Mouse (Mus musculus) ES-Bruce4 (cell line): ENCODE data around the gene Add3. TPM values are rescaled to one million over a fixed set of nuclear protein-coding genes. Genes with fewer than 3 reads are reported as not detected.

Experiments used
- H3K27ac ChIP-seq: 2 replicates; pipeline ENCODE4 v1.5.1; 2012; ENCODE audit warnings: low read length, inconsistent platforms; ENCODE audit not compliant: insufficient read depth
- H3K27me3 ChIP-seq: 2 replicates; pipeline ENCODE4 v1.6.1; 2012; ENCODE audit warnings: mild to moderate bottlenecking, low read length, inconsistent platforms; ENCODE audit not compliant: control insufficient read depth, poor library complexity, insufficient read depth, severe bottlenecking
- H3K36me3 ChIP-seq: 2 replicates; pipeline ENCODE4 v1.6.1; 2012; ENCODE audit warnings: inconsistent platforms, mild to moderate bottlenecking, low read length, moderate library complexity; ENCODE audit not compliant: control insufficient read depth, poor library complexity, insufficient read depth, severe bottlenecking
- H3K4me1 ChIP-seq: one replicate; pipeline ENCODE4 v1.8.1; 2011; ENCODE audit warnings: low read length; ENCODE audit not compliant: control insufficient read depth, insufficient read depth
- H3K4me3 ChIP-seq: 2 replicates; pipeline ENCODE4 v1.5.1; 2011; ENCODE audit warnings: low read depth, mild to moderate bottlenecking, low read length
- H3K9ac ChIP-seq: 2 replicates; pipeline ENCODE4 v1.6.1; 2012; ENCODE audit warnings: low read depth, mild to moderate bottlenecking, inconsistent platforms; ENCODE audit not compliant: poor library complexity, severe bottlenecking
- H3K9me3 ChIP-seq: replicated peaks from 2 replicates; pipeline ENCODE4 v1.6.1; 2012; ENCODE audit warnings: mild to moderate bottlenecking, low read length, inconsistent platforms; ENCODE audit not compliant: control insufficient read depth, poor library complexity, insufficient read depth, severe bottlenecking
- CTCF ChIP-seq: IDR thresholded peaks from one replicate; pipeline ENCODE4 v1.8.1; 2011; ENCODE audit warnings: low read depth, low read length
- EP300 ChIP-seq: IDR thresholded peaks from 2 replicates; pipeline ENCODE4 v1.6.1; 2011; ENCODE audit warnings: low read depth, low read length; ENCODE audit not compliant: insufficient read depth
- POLR2A ChIP-seq: IDR thresholded peaks from one replicate; pipeline ENCODE4 v1.8.1; 2011; ENCODE audit warnings: low read length; ENCODE audit not compliant: insufficient read depth
- polyA plus RNA-seq: library from polyadenylated mRNA; stranded (reverse); fragments of >200 nt; gene quantifications from 2 replicates; pipeline ENCODE4 v1.2.4, GENCODE M21; 2011; ENCODE audit warnings: low read depth; ENCODE audit not compliant: missing spikeins, insufficient read depth, insufficient read length

Add3 gene
- polyA plus RNA-seq, 1 experiment: 41.5 TPM

DNA sequence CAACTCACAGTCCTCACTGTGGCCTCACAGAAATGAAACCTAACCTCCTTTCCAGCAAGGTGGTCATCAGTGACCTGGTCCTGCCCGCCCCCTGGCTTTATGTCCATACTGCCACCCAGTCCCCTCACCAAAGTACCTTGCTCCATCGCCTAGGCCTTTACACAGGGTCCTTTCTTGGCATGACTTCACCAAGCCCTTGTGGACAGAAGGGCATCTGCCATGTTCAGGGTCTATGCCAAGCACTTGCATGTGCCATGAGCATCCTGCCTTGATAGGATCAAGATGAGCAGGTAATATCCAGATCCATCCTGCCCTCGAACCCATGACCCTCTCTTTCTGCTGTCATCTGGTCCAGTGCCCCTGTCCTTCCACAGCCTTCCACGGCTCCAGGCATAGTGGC lies 120.6 kb downstream of the Add3 start:
- Histone ChIP-seq H3K36me3 (no peaks in the 10 kb centered on the region), H3K27ac (no peak overlapping the region), H3K4me1 (no peaks in the 10 kb centered on the region), H3K9ac (no peak overlapping the region), H3K27me3 (no peaks in the 10 kb centered on the region), H3K4me3 (no peak overlapping the region), H3K9me3 (no peaks in the 10 kb centered on the region)
- TF ChIP-seq POLR2A: no peak
- TF ChIP-seq CTCF: no peak
- TF ChIP-seq EP300: no peak

- no peak for TF ChIP-seq POLR2A
- no peak for TF ChIP-seq EP300
- TF ChIP-seq CTCF: no peak
- no peaks in the 10 kb centered on the region for H3K9me3 ChIP-seq
- no peaks in the 10 kb centered on the region for H3K4me1 ChIP-seq
- no peaks in the 10 kb centered on the region for H3K36me3 ChIP-seq
- no peak overlapping the region for H3K9ac ChIP-seq
- no peak overlapping the region for H3K27ac ChIP-seq
- H3K4me3 ChIP-seq: no peak overlapping the region
- H3K27me3 ChIP-seq: no peaks in the 10 kb centered on the region
Observed at GRCm38 (mm10) chr19:53262061-53262460, 121.8 kb downstream of the Add3 start.

DNA sequence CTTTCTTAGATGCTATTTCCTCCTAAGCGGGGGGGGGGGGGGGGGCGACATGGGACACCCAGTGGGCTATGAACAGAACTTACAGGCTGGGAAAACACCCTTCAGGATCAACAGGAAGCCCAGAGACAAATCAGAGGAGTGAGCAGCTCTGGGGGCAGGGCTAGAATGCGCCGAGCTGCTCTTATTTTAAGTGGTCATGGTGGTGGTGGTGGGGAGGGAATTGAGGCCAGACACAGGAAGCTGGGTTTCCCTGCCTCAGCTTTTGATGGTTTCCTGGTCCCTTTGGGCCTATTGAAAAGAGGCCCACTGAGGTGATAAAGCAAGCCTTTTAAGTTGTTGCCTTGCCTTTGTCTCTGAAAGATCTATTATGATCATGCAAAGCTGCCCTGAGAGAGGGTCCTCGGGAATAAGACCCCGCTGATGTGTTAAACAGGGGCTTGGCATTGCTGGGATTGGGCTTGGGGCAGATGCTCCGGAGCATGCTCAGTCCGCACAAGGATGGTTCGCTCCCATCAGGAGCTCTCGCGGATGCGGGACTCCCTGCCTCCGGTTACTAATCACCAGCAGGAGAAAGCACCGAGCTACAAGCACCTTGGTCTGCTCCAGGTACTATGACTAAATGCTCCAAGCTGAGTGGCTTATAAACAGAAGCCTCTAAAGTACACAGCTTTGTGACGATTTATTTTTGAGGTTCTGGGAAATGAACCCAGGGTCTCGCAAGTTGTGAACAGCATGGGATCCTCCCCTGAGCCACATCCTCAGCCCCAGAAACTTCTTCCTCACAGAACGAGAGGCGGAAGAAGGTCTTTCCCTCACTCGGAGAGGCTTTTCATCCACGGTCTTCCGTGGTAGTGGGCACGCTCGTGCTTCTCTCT lies 123.9 kb downstream of the Add3 start:
- Histone ChIP-seq H3K4me1 (no peaks in the 10 kb centered on the region), H3K9me3 (no peaks in the 10 kb centered on the region), H3K27ac (no peak overlapping the region), H3K27me3 (no peaks in the 10 kb centered on the region), H3K36me3 (no peaks in the 10 kb centered on the region), H3K4me3 (no peak overlapping the region), H3K9ac (no peak overlapping the region)
- TF ChIP-seq POLR2A (no peak), EP300 (no peak), CTCF (no peak)

DNA sequence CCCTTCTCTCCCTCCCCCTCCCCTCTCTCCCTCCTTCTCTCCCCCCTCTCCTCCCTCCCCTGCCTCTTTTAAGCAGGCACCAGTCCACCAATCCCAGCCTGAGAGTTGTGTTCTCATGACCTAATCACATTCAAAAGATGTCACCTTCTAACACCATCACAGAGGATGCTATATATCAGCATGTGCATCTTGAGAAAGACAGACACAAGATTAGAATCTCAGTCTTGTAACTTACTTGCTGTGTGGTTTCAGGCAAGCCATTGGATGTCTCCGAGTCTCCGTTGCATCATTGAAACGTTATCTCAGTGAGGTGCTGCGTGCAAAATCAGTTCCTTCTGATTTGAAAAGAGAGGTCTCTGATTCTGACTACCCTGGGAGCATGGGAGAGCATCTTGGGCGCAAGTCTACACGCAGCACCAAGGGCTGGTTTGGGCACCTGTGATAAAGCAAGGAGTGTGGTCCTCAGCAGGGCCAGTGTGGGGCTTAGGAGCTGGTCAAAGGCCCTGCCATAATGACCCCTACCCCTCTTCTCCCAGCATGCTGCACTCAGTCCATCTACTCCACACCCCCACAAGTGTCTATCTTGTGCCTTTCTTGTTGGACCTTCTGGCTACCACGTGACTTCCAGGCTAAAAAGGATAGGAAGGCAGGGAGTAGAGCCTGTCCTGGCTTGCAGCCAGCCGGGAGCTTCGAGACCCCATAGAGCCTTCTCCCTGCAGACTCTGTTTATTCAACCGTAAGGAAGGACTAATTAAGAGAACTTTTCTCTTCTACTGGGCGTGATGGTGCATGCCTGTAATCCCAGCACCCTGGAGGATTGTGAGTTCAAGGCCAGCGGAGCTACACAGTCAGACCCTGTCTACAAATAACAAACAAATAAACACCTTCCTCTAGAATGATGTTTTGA lies 124.8 kb downstream of the Add3 start:
- H3K27ac ChIP-seq: no peak overlapping the region
- no peak for TF ChIP-seq POLR2A
- no peak overlapping the region for H3K9ac ChIP-seq
- no peaks in the 10 kb centered on the region for H3K4me1 ChIP-seq
- H3K4me3 ChIP-seq: no peak overlapping the region
- no peaks in the 10 kb centered on the region for H3K9me3 ChIP-seq
- no peaks in the 10 kb centered on the region for H3K36me3 ChIP-seq
- no peaks in the 10 kb centered on the region for H3K27me3 ChIP-seq

DNA sequence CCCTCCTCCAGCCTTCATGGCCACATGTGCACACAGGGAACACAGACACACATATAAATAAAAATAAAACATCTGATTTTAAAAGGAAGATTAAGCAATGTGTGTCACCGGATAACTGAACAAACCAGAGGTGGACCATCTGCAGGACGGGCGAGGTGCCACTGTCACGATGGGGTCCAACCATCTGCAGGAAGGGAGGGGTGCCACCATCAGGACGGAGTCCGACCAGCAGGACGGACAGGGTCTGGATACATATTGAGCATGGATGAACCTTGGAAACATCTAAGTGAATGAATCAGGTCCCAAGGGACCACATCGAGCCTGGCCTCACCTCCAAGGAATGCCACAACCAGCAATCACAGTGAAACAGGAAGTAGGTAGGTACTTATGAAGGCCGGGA lies 127.1 kb downstream of the Add3 start:
- H3K36me3 ChIP-seq: no peaks in the 10 kb centered on the region
- no peaks in the 10 kb centered on the region for H3K27me3 ChIP-seq
- no peaks in the 10 kb centered on the region for H3K4me1 ChIP-seq
- H3K9me3 ChIP-seq: no peaks in the 10 kb centered on the region
- H3K27ac ChIP-seq: no peak overlapping the region
- H3K4me3 ChIP-seq: no peak overlapping the region
- TF ChIP-seq POLR2A (no peak), CTCF (no peak), EP300 (no peak)
- no peak overlapping the region for H3K9ac ChIP-seq
